Mouse (Mus musculus) embryonic fibroblast, embryonic 13.5 days (primary cell): ENCODE data around the gene Kcnip4.

Source experiments
- CTCF ChIP-seq: IDR thresholded peaks from 2 replicates; pipeline ENCODE4 v1.5.1; 2011; ENCODE audit warnings: mild to moderate bottlenecking, control low read depth, low read length, moderate library complexity, borderline replicate concordance; ENCODE audit not compliant: insufficient read depth
- POLR2A ChIP-seq: IDR thresholded peaks from 2 replicates; pipeline ENCODE4 v1.6.1; 2011; ENCODE audit warnings: low read depth, mild to moderate bottlenecking, control low read depth, low read length, moderate library complexity

DNA sequence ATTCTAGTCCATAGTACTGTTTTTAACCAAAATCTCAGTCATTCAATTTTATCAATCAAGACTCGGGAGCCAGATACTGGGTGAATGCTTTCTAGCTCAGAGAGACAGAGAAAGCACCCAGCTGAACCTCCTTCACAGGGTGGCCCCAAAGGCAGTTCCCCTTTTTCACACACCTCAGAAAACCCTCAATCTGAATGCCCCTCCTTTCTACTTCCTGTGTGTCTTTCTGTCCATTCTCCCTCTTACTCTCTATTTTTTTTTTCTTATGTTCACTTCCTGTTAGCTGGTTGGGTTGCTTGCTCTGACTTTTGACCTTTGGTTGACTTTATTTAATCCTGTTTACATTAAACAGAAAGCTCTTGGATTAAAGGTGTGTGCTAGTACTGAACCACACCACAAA lies 1175.4 kb downstream of the Kcnip4 start:
- no peak for TF ChIP-seq POLR2A
- no peak for TF ChIP-seq CTCF
